Mouse (Mus musculus) liver, embryonic 14.5 days (tissue): ENCODE data around the gene Gpr132.

Experiments
- CTCF ChIP-seq: IDR thresholded peaks from 2 replicates; pipeline ENCODE4 v1.5.1; 2016; ENCODE audit warnings: antibody characterized with exemption, low read depth, control low read depth
- EP300 ChIP-seq: IDR thresholded peaks from 2 replicates; pipeline ENCODE4 v1.6.1; 2016; ENCODE audit warnings: antibody characterized with exemption, low read depth

GRCm38 (mm10) chr12:112821216-112821615, 46.8 kb downstream of the Gpr132 start:
- TF ChIP-seq CTCF (no peak), EP300 (no peak)
